Mouse (Mus musculus): ENCODE data around the gene Gm3646. TPM values are rescaled to one million over a fixed set of nuclear protein-coding genes. Genes with fewer than 3 reads are reported as not detected.

Gene Gm3646
- total RNA-seq (2014; rRNA removed) (not detected in 2 replicates), polyA plus RNA-seq (2015; fragmentation: Nextera tagmentation; extraction: Ambion mirVana) (not detected in 2 replicates)

DNA sequence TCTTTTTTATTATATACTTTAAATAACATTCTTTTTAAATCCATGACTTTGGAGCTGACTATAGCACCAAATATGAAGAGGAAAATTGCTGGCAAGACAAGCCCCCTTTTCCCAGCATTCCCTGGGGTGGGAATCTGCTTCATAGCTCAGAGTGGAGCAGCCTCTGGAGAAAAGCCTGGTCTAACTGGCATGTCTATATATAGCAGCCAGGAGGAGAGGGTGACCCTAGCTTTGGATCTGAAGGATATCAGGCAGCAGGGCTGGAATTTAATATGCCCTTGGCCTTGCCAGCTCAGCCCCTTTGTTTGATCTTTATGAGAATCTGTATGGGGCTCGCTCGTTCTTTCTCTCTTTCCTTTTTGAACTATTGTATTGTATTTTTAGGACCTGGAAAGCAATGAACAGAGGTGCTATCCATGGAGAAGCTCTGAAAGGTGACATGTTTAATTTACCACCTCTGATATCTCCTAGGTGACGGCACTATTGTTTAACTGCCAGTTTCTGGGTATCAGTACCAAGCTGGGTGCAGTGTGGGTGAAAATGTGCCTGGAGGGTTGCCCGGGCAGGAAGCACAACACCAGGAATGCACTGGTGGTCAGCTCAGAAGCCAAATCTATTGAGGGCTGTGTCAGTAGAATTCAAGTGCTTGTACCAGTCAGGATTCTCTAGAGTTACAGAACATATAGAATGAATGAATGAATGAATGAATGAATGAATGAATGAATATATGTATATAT, at the start of gene Gm3646:
Gm3646 (minus strand) TSS at position 90 of the 737 bp plus-strand sequence.
- WGBS: 48% methylated on average over 4 of the region's 4 CpGs
- Histone ChIP-seq H3K27ac (0 out of 2 replicates have a peak within 1 kb of the TSS, but pooled peaks have one; percentile 20), H3K4me3 (ENCODE audit: low read length) (no peak within 1 kb of the TSS), H3K36me3 (ENCODE audit: insufficient read depth, low read length) (no peaks in the 10 kb centered on the region), H3K4me1 (ENCODE audit: insufficient read depth, low read length) (peaks cover 10% of the 10 kb centered on the region), H3K27me3 (ENCODE audit: insufficient read depth, low read length) (no peaks in the 10 kb centered on the region), H3K9me3 (ENCODE audit: low read length) (no peaks in the 10 kb centered on the region), H3K9ac (replicated peaks; ENCODE audit: low read length) (no peak within 1 kb of the TSS), H3K4me2 (ENCODE audit: low read depth, low read length) (no peak within 1 kb of the TSS)
- no peak for TF ChIP-seq CTCF (IDR thresholded peaks at IDR 0.05; ENCODE audit: low read depth)
- ATAC-seq (peak; percentile 49; the same call in 1 of the 2 replicates), DNase-seq (ENCODE audit: low spot score) (peak; percentile 30)

DNA sequence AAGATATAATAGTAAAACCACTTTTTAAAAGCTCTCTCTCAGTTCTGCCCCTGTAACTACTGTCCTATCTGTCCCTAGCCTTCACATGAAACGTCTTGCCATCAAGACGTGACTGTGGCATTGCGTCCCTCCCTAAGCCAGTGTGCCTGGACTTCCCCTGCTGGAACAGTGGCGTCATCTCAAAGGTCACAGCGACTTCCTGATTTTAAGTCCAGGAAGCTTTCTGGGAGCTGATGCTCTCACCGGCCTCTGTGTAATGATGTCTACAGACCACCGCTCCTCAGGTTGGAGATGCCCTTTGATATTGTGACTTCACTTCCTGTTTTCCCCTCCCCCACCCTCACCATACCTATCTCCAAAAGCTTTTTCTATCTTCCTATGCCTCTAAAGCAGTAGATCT, 41.9 kb upstream of the Gm3646 start:
- 89% methylated on average over 7 of the region's 7 CpGs for WGBS
- no peak for TF ChIP-seq CTCF (IDR thresholded peaks at IDR 0.05; ENCODE audit: low read depth)
- Histone ChIP-seq H3K36me3 (ENCODE audit: insufficient read depth, low read length) (no peaks in the 10 kb centered on the region), H3K27me3 (ENCODE audit: insufficient read depth, low read length) (no peaks in the 10 kb centered on the region), H3K9ac (replicated peaks; ENCODE audit: low read length) (no peak overlapping the region), H3K4me1 (ENCODE audit: insufficient read depth, low read length) (no peaks in the 10 kb centered on the region), H3K4me2 (ENCODE audit: low read depth, low read length) (no peak overlapping the region), H3K9me3 (ENCODE audit: low read length) (no peaks in the 10 kb centered on the region), H3K4me3 (ENCODE audit: low read length) (no peak overlapping the region), H3K27ac (no peak overlapping the region)
- DNase-seq (ENCODE audit: low spot score) (no peak), ATAC-seq (no peak)

DNA sequence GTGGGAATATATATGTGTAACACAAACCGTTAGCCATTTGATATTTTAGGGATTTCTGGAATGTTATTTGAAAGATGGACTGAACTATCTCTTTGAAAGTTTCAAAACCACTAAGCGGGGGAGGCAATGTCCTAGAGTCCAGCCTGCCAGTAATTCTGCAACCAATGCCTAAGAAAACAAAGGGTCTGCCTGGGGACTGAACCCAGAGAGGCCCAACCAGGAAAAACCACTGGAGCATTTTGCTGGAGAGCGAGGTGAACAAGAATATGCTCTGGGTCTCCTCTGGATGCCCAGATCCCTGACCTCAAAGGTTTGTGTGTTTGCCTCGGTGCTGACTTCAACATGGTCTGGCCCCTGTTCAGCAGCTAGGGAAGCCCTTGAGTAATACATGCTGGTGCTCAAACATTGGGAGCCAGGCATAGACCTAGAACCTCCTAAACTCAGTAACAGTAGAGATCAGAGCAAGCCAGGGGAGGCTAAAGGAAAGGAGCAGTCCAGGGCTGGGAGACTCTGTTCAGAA, 41.0 kb upstream of the Gm3646 start:
- Histone ChIP-seq H3K9me3 (ENCODE audit: low read length) (no peaks in the 10 kb centered on the region), H3K4me2 (ENCODE audit: low read depth, low read length) (no peak overlapping the region), H3K4me3 (ENCODE audit: low read length) (no peak overlapping the region), H3K36me3 (ENCODE audit: insufficient read depth, low read length) (no peaks in the 10 kb centered on the region), H3K9ac (replicated peaks; ENCODE audit: low read length) (no peak overlapping the region), H3K27me3 (ENCODE audit: insufficient read depth, low read length) (no peaks in the 10 kb centered on the region), H3K27ac (no peak overlapping the region), H3K4me1 (ENCODE audit: insufficient read depth, low read length) (no peaks in the 10 kb centered on the region)
- no peak for TF ChIP-seq CTCF (IDR thresholded peaks at IDR 0.05; ENCODE audit: low read depth)
- no peak for ATAC-seq
- DNase-seq (ENCODE audit: low spot score): no peak
- WGBS: 67% methylated on average over 4 of the region's 4 CpGs

DNA sequence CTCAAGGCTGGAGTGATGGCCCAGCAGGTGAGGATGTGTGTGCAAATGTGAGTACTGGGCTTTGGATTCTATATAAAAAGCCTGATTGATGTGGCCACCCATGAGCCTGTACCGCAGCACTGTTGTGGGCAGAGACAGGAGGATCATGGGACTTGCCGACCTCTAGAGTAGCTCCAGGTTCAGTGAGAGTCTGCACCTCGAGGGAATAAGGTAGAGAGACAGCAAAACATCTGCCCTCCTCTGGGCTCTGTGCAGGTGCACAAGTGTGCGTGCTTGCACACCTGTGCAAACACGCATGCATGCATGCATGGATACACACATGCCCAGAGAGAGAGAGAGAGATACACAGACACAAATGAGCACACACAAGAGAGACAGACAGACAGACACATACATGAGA, 38.2 kb upstream of the Gm3646 start:
- no peak for TF ChIP-seq CTCF (IDR thresholded peaks at IDR 0.05; ENCODE audit: low read depth)
- H3K36me3 ChIP-seq (ENCODE audit: insufficient read depth, low read length): no peaks in the 10 kb centered on the region
- H3K27me3 ChIP-seq (ENCODE audit: insufficient read depth, low read length): no peaks in the 10 kb centered on the region
- WGBS: 82% methylated on average over 5 of the region's 5 CpGs
- H3K9me3 ChIP-seq (ENCODE audit: low read length): no peaks in the 10 kb centered on the region
- H3K4me3 ChIP-seq (ENCODE audit: low read length): no peak overlapping the region
- H3K4me1 ChIP-seq (ENCODE audit: insufficient read depth, low read length): 0 out of 2 replicates have a peak, but pooled peaks cover 9% of the 10 kb centered on the region
- H3K9ac ChIP-seq (replicated peaks; ENCODE audit: low read length): no peak overlapping the region
- ATAC-seq (no peak), DNase-seq (ENCODE audit: low spot score) (no peak)
- H3K4me2 ChIP-seq (ENCODE audit: low read depth, low read length): no peak overlapping the region
- no peak overlapping the region for H3K27ac ChIP-seq

GRCm38 (mm10) chr1:39842218-39843007, 37.3 kb upstream of the Gm3646 start:
- WGBS: 85% methylated on average over 14 of the region's 14 CpGs
- no peak overlapping the region for H3K9ac ChIP-seq (replicated peaks; ENCODE audit: low read length)

DNA sequence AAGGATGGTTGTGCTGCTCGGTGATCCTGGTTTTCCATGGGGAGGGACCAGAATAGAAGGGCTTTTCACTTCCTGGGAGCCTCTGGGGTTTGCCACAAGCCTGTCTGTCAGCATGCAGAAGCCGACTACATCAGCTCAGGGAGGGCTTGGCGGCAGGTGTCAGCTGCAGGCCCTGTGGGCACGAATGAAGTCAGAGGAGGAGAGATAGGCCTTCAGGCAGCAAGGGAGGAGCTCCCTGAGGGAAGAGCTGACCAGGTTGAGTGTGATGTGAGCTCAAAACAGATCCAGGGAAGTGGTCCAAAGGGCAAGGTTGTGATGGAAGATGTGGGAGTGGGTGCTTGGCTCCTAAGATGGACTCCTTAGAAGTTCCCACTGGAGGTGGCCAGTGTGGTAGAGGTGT, 35.7 kb upstream of the Gm3646 start:
- no peak for ATAC-seq
- WGBS: 58% methylated on average over 4 of the region's 4 CpGs
- no peak for DNase-seq (ENCODE audit: low spot score)

More at GRCm38 (mm10) chr1:39842218-39843007, 37.3 kb upstream of the Gm3646 start:
- H3K4me2 ChIP-seq (ENCODE audit: low read depth, low read length): no peak overlapping the region
- H3K36me3 ChIP-seq (ENCODE audit: insufficient read depth, low read length): no peaks in the 10 kb centered on the region
- H3K27ac ChIP-seq: no peak overlapping the region
- TF ChIP-seq CTCF (IDR thresholded peaks at IDR 0.05; ENCODE audit: low read depth): no peak
- H3K9me3 ChIP-seq (ENCODE audit: low read length): no peaks in the 10 kb centered on the region
- no peak for ATAC-seq
- DNase-seq (ENCODE audit: low spot score): no peak
- no peak overlapping the region for H3K4me3 ChIP-seq (ENCODE audit: low read length)
- H3K4me1 ChIP-seq (ENCODE audit: insufficient read depth, low read length): 0 out of 2 replicates have a peak, but pooled peaks cover 10% of the 10 kb centered on the region
- H3K27me3 ChIP-seq (ENCODE audit: insufficient read depth, low read length): no peaks in the 10 kb centered on the region

More for the DNA sequence above, 35.7 kb upstream of the Gm3646 start:
- Histone ChIP-seq H3K4me2 (ENCODE audit: low read depth, low read length) (no peak overlapping the region), H3K9ac (replicated peaks; ENCODE audit: low read length) (no peak overlapping the region), H3K4me3 (ENCODE audit: low read length) (no peak overlapping the region), H3K36me3 (ENCODE audit: insufficient read depth, low read length) (no peaks in the 10 kb centered on the region), H3K9me3 (ENCODE audit: low read length) (no peaks in the 10 kb centered on the region), H3K4me1 (ENCODE audit: insufficient read depth, low read length) (0 out of 2 replicates have a peak, but pooled peaks cover 10% of the 10 kb centered on the region), H3K27me3 (ENCODE audit: insufficient read depth, low read length) (no peaks in the 10 kb centered on the region), H3K27ac (no peak overlapping the region)
- TF ChIP-seq CTCF (IDR thresholded peaks at IDR 0.05; ENCODE audit: low read depth): no peak
